Mouse (Mus musculus) forebrain, postnatal 0 days (tissue): Measurements from ENCODE around the gene Tnfrsf8. TPM values are rescaled to one million over a fixed set of nuclear protein-coding genes. Genes with fewer than 3 reads are reported as not detected.

Experiments
- ATAC-seq: fragments of 200-750 bp; cut with Nextera tagmentation; 2 replicates; pipeline ENCODE4 v1.8.0; 2017; ENCODE audit warnings: mild to moderate bottlenecking, moderate library complexity
- DNase-seq: peaks from one replicate; pipeline ENCODE4 v3.0.0-alpha.2; 2015
- H3K27ac ChIP-seq: fragments of 300-500 bp; sonication (generic); 2 replicates; pipeline ENCODE4 v1.5.1; 2014; ENCODE audit warnings: low read depth, mild to moderate bottlenecking, antibody characterized with exemption, low read length, moderate library complexity, mixed read lengths
- H3K27me3 ChIP-seq: fragments of 300-500 bp; sonication (generic); 2 replicates; pipeline ENCODE4 v1.6.1; 2014; ENCODE audit warnings: mild to moderate bottlenecking, low read length, mixed read lengths; ENCODE audit not compliant: insufficient read depth
- H3K36me3 ChIP-seq: fragments of 300-500 bp; sonication (generic); 2 replicates; pipeline ENCODE4 v1.6.1; 2014; ENCODE audit warnings: mild to moderate bottlenecking, moderate library complexity; ENCODE audit not compliant: insufficient read depth
- H3K4me1 ChIP-seq: fragments of 300-500 bp; sonication (generic); 2 replicates; pipeline ENCODE4 v1.6.1; 2014; ENCODE audit warnings: antibody characterized with exemption; ENCODE audit not compliant: insufficient read depth
- H3K4me2 ChIP-seq: fragments of 300-500 bp; sonication (generic); 2 replicates; pipeline ENCODE4 v1.6.1; 2014; ENCODE audit warnings: low read depth, mild to moderate bottlenecking, moderate library complexity
- H3K4me3 ChIP-seq: fragments of 300-500 bp; sonication (generic); 2 replicates; pipeline ENCODE4 v1.5.1; 2014; ENCODE audit warnings: low read depth, low read length, mixed read lengths
- H3K9ac ChIP-seq: fragments of 300-500 bp; sonication (generic); 2 replicates; pipeline ENCODE4 v1.6.1; 2014; ENCODE audit warnings: mild to moderate bottlenecking
- H3K9me3 ChIP-seq: fragments of 300-500 bp; sonication (generic); 2 replicates; pipeline ENCODE4 v1.6.1; 2016; ENCODE audit warnings: low read length
- CTCF ChIP-seq: sonication (generic); IDR thresholded peaks from 2 replicates; pipeline ENCODE4 v1.5.1; 2016; ENCODE audit warnings: antibody characterized with exemption, control low read depth, low read depth
- WGBS: fragments of 180-500 bp; shearing (Covaris S2); extraction: QIAGEN DNeasy Blood & Tissue Kit; methylation state at CpG from one replicate; pipeline ENCODE4 v1.1.7; 2014; 5-methylcytosine and 5-hydroxymethylcytosine counted together
- polyA plus RNA-seq: library from polyadenylated mRNA; unstranded; fragments of >200 nt; fragmentation: Nextera tagmentation; extraction: Ambion mirVana; gene quantifications from 2 replicates; pipeline ENCODE4 v1.2.1, GENCODE M21; 2015
- total RNA-seq: library from RNA; depleted of rRNA; stranded (reverse); fragments of >200 nt; gene quantifications from 2 replicates; pipeline ENCODE4 v1.2.3, GENCODE M21; 2014

Gene Tnfrsf8
- total and polyA plus RNA-seq, 2 experiments from 2014 or later: 1.5 to 3.3 TPM

DNA sequence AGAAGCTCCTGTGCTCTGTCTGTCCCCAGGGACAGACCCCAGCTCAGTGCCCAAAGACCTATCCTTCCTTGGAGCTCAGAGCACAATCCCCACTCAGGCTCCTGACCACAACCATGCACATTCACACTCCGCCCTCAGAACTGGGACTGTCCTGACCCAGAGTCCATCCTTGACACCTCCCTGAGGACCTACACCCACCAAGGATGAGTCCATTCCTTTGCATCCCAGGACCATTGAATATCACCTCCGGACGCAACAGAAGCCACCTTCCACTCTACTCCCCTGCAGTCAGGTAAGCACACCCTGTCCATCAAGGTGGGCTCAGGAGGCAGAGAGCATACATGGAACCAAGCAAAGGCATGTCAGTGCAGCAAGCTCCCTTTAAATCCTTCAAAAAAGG is 69.4 kb downstream of the Tnfrsf8 start:
- no peaks in the 10 kb centered on the region for H3K9me3 ChIP-seq
- H3K27ac ChIP-seq: no peak overlapping the region
- H3K9ac ChIP-seq: no peak overlapping the region
- DNase-seq (no peak), ATAC-seq (no peak)
- peak overlapping the region; percentile 63 for H3K4me2 ChIP-seq
- H3K4me1 ChIP-seq: no peaks in the 10 kb centered on the region
- WGBS: 95% methylated on average over 3 of the region's 3 CpGs
- no peak for TF ChIP-seq CTCF
- no peak overlapping the region; the same call in 1 of the 2 replicates for H3K4me3 ChIP-seq
- H3K27me3 ChIP-seq: peaks cover 19% of the 10 kb centered on the region
- H3K36me3 ChIP-seq: no peaks in the 10 kb centered on the region

DNA sequence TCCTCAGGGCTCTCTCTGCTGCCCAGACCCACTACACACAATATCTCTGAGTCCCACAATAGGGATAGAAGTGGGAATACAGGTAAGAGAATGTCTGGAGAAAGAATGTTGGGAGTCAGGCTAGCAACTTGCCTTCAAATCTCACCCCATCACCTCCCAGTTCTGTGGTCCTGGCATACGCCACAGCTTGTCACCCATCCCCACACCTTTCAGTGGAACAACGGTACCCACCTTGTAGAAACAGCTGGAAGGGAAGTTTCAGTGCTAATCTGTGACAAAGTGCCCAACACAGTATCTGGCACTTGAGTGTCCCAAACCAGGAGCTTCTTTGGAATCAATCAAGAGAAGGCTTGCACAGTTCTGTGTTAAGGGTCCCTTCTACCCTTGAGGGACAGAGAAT is 70.3 kb downstream of the Tnfrsf8 start:
- H3K9me3 ChIP-seq: no peaks in the 10 kb centered on the region
- no peak overlapping the region for H3K9ac ChIP-seq
- ATAC-seq: no peak
- H3K4me3 ChIP-seq: no peak overlapping the region
- H3K4me2 ChIP-seq: no peak overlapping the region
- H3K4me1 ChIP-seq: no peaks in the 10 kb centered on the region
- no peak overlapping the region for H3K27ac ChIP-seq
- H3K36me3 ChIP-seq: no peaks in the 10 kb centered on the region
- peaks cover 19% of the 10 kb centered on the region for H3K27me3 ChIP-seq
- DNase-seq: no peak
- TF ChIP-seq CTCF: no peak
- 93% methylated on average over 2 of the region's 2 CpGs for WGBS

DNA sequence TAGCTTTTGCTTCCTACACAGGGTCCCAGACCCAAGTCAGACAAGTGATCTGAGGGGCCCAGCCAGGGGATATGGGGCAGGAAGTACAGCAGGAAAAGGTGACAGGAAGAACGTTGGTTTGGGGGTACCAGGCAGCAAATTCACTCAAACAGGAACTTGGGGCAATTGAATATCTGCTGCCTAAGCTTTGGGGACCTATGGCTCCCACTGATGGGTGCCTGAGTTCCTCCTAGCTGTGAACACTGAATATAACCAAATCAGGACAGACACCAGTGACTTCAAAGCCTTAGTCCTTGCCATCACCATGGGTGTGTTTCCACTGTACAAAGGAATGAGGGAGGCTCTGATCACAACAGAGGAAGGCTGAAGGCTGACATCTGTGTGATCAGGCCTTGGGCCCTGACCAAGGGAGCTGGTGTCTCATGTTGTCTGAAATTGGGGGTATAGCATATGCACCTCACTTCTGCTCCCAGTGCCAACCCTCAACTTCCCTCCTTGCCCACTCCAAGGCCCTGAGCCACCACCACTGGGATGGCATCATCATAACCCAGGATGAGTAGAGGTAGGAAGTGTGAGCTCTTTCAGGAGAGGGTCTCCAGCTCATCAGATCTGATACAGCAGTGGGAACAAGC is 72.1 kb downstream of the Tnfrsf8 start:
- H3K4me1 ChIP-seq: no peaks in the 10 kb centered on the region
- H3K27me3 ChIP-seq: peaks cover 19% of the 10 kb centered on the region
- no peak overlapping the region for H3K4me2 ChIP-seq
- no peak overlapping the region for H3K27ac ChIP-seq
- no peak overlapping the region for H3K4me3 ChIP-seq
- DNase-seq (no peak), ATAC-seq (no peak)
- no peak for TF ChIP-seq CTCF
- H3K36me3 ChIP-seq: no peaks in the 10 kb centered on the region
- WGBS: 68% methylated on average over 1 of the region's 1 CpGs
- no peaks in the 10 kb centered on the region for H3K9me3 ChIP-seq
- H3K9ac ChIP-seq: no peak overlapping the region

- Histone ChIP-seq H3K9ac (no peak overlapping the region), H3K4me2 (no peak overlapping the region), H3K36me3 (no peaks in the 10 kb centered on the region), H3K4me1 (no peaks in the 10 kb centered on the region), H3K27me3 (peaks cover 9% of the 10 kb centered on the region; the same call in 1 of the 2 replicates), H3K27ac (no peak overlapping the region), H3K9me3 (no peaks in the 10 kb centered on the region), H3K4me3 (no peak overlapping the region)
- ATAC-seq (no peak), DNase-seq (no peak)
- WGBS: 77% methylated on average over 4 of the region's 4 CpGs
- no peak for TF ChIP-seq CTCF
Observed at GRCm38 (mm10) chr4:145240723-145241231, 74.2 kb downstream of the Tnfrsf8 start.

DNA sequence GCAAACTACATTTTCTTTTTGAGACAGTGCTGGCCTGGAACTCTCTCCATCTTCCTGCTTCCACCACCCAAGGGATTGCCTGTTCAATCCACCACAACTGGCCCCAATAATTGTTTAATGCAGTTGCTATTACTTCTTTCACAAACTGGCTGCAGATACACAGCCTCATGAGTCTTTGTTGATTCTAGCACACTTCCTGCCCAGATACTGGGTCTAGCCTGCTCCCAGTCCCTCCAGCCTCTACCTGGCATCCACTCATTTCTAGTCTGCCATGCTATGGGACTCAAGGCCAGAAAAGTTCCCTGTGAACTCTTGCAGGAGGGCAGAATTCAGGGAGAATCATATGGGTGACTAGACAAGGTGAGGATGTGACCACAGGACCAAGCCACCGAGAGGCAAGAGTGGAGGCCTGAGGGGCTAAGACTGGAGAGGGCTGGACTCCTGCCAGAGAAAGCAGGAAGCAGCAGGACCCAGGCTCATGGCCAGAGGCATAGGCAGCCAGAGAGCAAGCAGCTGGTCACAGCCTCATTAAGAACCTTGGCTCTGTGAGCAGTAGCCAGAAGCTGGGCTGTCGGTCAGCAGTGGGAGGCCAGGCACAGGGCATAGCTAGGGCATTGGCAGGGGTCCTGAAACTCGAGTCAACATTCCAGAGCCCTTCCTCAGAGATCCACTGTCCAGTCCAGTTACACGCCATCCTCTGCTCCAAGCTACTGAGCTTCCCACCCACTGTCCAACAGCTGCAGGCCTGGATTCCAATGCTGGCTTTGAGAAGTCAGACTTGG is 75.7 kb downstream of the Tnfrsf8 start:
- no peaks in the 10 kb centered on the region for H3K9me3 ChIP-seq
- no peak overlapping the region for H3K4me3 ChIP-seq
- H3K4me1 ChIP-seq: no peaks in the 10 kb centered on the region
- no peak for TF ChIP-seq CTCF
- H3K9ac ChIP-seq: no peak overlapping the region
- H3K27me3 ChIP-seq: no peaks in the 10 kb centered on the region
- DNase-seq (no peak), ATAC-seq (peak; percentile 63)
- 44% methylated on average over 4 of the region's 4 CpGs for WGBS
- no peak overlapping the region for H3K27ac ChIP-seq
- H3K4me2 ChIP-seq: no peak overlapping the region
- no peaks in the 10 kb centered on the region for H3K36me3 ChIP-seq

DNA sequence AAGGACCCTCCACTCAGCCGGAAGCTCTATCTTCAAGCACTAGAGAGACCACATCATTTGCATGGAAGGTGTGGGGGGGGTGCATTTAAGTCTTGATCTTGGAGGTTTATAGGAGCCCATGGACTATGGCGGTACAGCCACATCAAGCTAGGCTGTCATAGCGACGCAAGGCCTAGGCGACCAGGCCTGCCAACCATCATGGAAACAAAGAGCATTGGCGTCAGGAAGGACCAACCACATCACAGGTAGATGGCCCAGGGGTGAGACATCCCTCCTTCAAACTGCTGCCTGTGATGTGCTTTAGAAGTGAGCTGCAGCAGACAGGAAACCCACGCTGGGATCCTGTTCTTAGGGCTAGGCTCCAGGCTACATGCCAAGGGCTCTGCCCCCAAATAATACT is 78.9 kb downstream of the Tnfrsf8 start:
- no peaks in the 10 kb centered on the region for H3K36me3 ChIP-seq
- DNase-seq (no peak), ATAC-seq (no peak)
- no peaks in the 10 kb centered on the region for H3K9me3 ChIP-seq
- no peak overlapping the region for H3K4me3 ChIP-seq
- 92% methylated on average over 7 of the region's 7 CpGs for WGBS
- H3K27ac ChIP-seq: no peak overlapping the region
- H3K4me1 ChIP-seq: no peaks in the 10 kb centered on the region
- no peak overlapping the region for H3K4me2 ChIP-seq
- no peaks in the 10 kb centered on the region for H3K27me3 ChIP-seq
- TF ChIP-seq CTCF: no peak
- H3K9ac ChIP-seq: no peak overlapping the region

DNA sequence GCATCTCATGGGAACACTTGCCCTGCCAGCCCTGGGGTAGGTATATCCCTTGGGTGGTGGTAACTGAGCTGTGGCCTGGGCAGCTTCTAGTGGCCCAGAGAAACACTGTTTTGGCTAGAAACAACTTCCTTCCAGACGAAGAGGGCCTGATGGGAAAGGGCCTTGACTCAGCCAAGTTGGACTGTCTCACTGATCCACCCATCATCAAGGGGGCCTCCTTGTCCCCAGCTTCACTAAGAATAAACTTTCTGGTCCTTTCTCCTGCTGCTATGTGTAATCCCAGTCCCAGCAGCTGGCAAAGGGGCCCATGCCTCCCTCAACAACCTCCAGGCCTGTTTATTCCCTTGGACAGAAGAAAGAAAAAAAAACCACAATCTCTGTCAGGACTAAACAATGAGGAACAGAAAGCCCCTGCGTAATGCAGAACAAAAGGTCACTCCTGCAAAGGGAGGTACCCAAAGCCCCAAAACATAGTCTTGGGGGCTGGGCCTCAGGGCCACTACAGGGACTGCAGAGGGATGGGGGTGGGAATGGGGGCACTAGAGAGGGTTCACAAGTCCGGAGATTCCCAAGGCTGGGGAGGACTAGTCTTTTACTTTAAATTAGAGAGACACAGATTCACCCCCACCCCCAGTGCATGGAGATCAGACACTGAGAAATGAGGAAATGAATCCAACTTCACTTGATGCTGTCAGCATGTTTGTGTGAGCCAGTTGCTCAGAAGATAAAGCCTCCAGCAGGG is 81.3 kb downstream of the Tnfrsf8 start:
- Histone ChIP-seq H3K4me2 (no peak overlapping the region), H3K9me3 (no peaks in the 10 kb centered on the region), H3K4me3 (no peak overlapping the region), H3K36me3 (no peaks in the 10 kb centered on the region), H3K27ac (no peak overlapping the region), H3K27me3 (no peaks in the 10 kb centered on the region), H3K4me1 (no peaks in the 10 kb centered on the region), H3K9ac (no peak overlapping the region)
- DNase-seq: no peak
- no peak for TF ChIP-seq CTCF
- no peak for ATAC-seq
- 29% methylated on average over 3 of the region's 3 CpGs for WGBS
